8 mouse cellular contexts compared by ENCODE assay signal in genomic region chr5:60608943-60609614, GRCm38 (mm10).
DNase-seq lines count a peak whose midpoint lies in the region; ATAC-seq and TF ChIP-seq lines count a peak whose summit lies in the region.

No protein-coding gene starts in this region.

- 33% methylated on average over 4 of the region's 4 CpGs for WGBS in kidney, adult 2 months
- 20% methylated on average over 4 of the region's 4 CpGs for WGBS in midbrain, postnatal 0 days

- peak; percentile 9 for DNase-seq in kidney, postnatal 10 days
- DNase-seq in kidney, adult 2 months, result no peak
- peak; percentile 47 for DNase-seq in ZHBTc4 (ENCODE audit: low read depth, low spot score)
- peak; percentile 86 for DNase-seq in midbrain, postnatal 0 days (ENCODE audit: low spot score)
- no peak for DNase-seq in c-Kit-positive CD71-positive TER-119-positive erythroid progenitor cells, embryonic 14.5 days (ENCODE audit: low spot score)
- no peak for DNase-seq in testis, postnatal 10 days (ENCODE audit: low spot score)

- no peak overlapping the region for H3K9ac ChIP-seq in midbrain, postnatal 0 days (replicated peaks; ENCODE audit: low read length, poor library complexity, severe bottlenecking)

- no peaks in the 10 kb centered on the region for H3K4me1 ChIP-seq in kidney, adult 2 months (ENCODE audit: control insufficient read depth, insufficient read depth, low read length)
- no peaks in the 10 kb centered on the region for H3K4me1 ChIP-seq in midbrain, postnatal 0 days (ENCODE audit: insufficient read depth, low read length)

- no peak overlapping the region for H3K4me3 ChIP-seq in kidney, adult 2 months (ENCODE audit: insufficient read depth, low read depth, low read length)
- H3K4me3 ChIP-seq in midbrain, postnatal 0 days (ENCODE audit: low read depth, low read length), result no peak overlapping the region

- ATAC-seq in frontal cortex, adult (ENCODE audit: low TSS enrichment), result peak; percentile 94
- ATAC-seq in midbrain, postnatal 0 days (ENCODE audit: low FRiP score), result no peak
- ATAC-seq in megakaryocyte progenitor cell, adult 5-6 weeks (replicated peaks; ENCODE audit: poor library complexity), result no peak

- H3K27ac ChIP-seq in kidney, adult 2 months (ENCODE audit: insufficient read depth, low read depth, low read length), result no peak overlapping the region
- H3K27ac ChIP-seq in midbrain, postnatal 0 days (ENCODE audit: low read depth, low read length), result no peak overlapping the region

- TF ChIP-seq CTCF in kidney, adult 2 months (conservative IDR thresholded peaks at IDR 0.05; ENCODE audit: insufficient read depth, insufficient read length, low read depth, low read length), result no peak
- TF ChIP-seq CTCF in midbrain, postnatal 0 days (IDR thresholded peaks at IDR 0.05), result peak; percentile 86

- H3K4me2 ChIP-seq in midbrain, postnatal 0 days (ENCODE audit: low read depth, low read length, poor library complexity, severe bottlenecking), result no peak overlapping the region

- H3K27me3 ChIP-seq in kidney, adult 2 months (replicated peaks; ENCODE audit: control insufficient read depth, insufficient read depth, low read length), result no peaks in the 10 kb centered on the region
- H3K27me3 ChIP-seq in midbrain, postnatal 0 days (ENCODE audit: insufficient read depth, low read length), result no peaks in the 10 kb centered on the region

- no peaks in the 10 kb centered on the region for H3K36me3 ChIP-seq in kidney, adult 2 months (ENCODE audit: control insufficient read depth, insufficient read depth, low read length)
- H3K36me3 ChIP-seq in midbrain, postnatal 0 days (ENCODE audit: insufficient read depth, low read length), result no peaks in the 10 kb centered on the region

- no peaks in the 10 kb centered on the region for H3K9me3 ChIP-seq in midbrain, postnatal 0 days (ENCODE audit: low read length)

- TF ChIP-seq POLR2A in kidney, adult 2 months (IDR thresholded peaks at IDR 0.05; ENCODE audit: low read depth, low read length), result no peak

Comparison
In these comparisons a context has a peak if more than half of its experiments do, and no peak if none do; other contexts are left out.
1. DNase-seq: peak in kidney, postnatal 10 days (single experiment), ZHBTc4 (single experiment) and midbrain, postnatal 0 days (single experiment); none in kidney, adult 2 months (single experiment), c-Kit-positive CD71-positive TER-119-positive erythroid progenitor cells, embryonic 14.5 days (single experiment) and testis, postnatal 10 days (single experiment).